8 mouse cellular contexts compared by ENCODE assay signal in the genomic region with DNA sequence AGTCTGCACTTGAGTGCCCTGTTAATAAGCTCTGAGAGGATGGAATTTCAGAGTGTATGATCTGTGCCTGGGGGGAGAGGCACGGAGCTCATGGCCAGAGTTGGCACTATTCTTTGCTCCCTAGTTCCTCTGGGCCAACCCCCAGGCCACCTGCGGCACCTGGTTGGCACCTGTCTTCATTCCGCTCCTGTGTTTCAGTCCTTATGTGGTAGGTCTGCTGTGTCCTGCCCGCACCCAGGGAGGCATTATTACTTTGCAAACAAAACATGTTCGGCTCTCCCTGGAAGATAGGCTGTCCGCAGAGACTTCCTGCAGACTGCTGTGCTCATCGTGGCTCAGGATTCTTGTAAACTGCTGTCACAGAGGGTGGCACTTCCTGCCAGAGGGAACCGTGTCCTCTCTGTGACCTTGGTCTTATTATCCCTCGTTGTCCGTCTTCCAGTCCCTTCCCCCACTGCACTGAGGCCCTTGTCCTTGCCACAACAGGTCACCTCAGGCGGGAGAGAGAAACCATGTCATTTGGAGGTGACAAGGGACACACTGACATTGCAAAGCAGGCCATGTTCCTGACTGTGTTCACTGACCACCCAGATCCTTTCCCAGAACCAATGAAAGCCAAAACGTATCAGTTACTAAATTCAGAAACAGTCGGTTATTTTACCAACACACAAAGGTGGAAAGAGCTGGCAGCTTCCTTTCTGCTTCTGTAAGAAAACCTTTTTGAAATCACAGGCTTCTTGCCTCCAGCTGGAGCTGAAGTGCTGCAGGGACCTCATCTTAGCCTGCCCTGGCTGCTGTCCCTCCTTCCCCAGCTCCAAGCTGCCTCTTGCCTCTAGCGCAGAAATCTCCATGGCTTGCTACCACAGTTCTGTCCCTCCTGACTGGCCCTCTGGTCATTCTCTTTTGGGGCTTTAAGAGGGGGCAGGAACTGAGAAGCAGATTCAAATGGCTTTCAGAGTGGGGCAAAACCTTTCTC.
DNase-seq lines count a peak whose midpoint lies in the region; ATAC-seq lines count a peak whose summit lies in the region.

No protein-coding gene starts in this region.

- WGBS in hindbrain, embryonic 11.5 days = 14% methylated on average over 14 of the region's 14 CpGs
- 18% methylated on average over 14 of the region's 14 CpGs for WGBS in liver, embryonic 13.5 days (ENCODE audit: insufficient replicate concordance)

- H3K27ac ChIP-seq in hindbrain, embryonic 11.5 days (ENCODE audit: low read depth, low read length) = peak overlapping the region; percentile 17; the same call in 1 of the 2 replicates
- peak overlapping the region; percentile 67 for H3K27ac ChIP-seq in liver, embryonic 13.5 days

- H3K4me2 ChIP-seq in hindbrain, embryonic 11.5 days (replicated peaks; ENCODE audit: low read depth, low read length) = no peak overlapping the region
- no peak overlapping the region for H3K4me2 ChIP-seq in liver, embryonic 13.5 days

- DNase-seq in heart, adult 11 months = peak; percentile 93
- no peak for DNase-seq in heart, postnatal 25 days (ENCODE audit: low spot score)
- DNase-seq in cerebellum, postnatal 14 days = peak; percentile 75 to 86
- peak; percentile 44 for DNase-seq in hindbrain, embryonic 11.5 days (ENCODE audit: low spot score)
- no peak for DNase-seq in liver, embryonic 13.5 days
- DNase-seq in naive thymus-derived CD4-positive, alpha-beta T cell, adult 2 months (ENCODE audit: low read depth) = peak; percentile 43
- no peak for DNase-seq in thymus, adult 18-20 months
- DNase-seq in spleen, postnatal 4 days (ENCODE audit: low spot score in 2 of 2) = no peak

- H3K36me3 ChIP-seq in hindbrain, embryonic 11.5 days (ENCODE audit: control insufficient read depth, insufficient read depth, low read length) = no peaks in the 10 kb centered on the region
- H3K36me3 ChIP-seq in liver, embryonic 13.5 days = no peaks in the 10 kb centered on the region

- ATAC-seq in hindbrain, embryonic 11.5 days (ENCODE audit: low FRiP score) = peak; percentile 38; the same call in 1 of the 2 replicates
- ATAC-seq in liver, embryonic 13.5 days (ENCODE audit: low read depth) = no peak

- H3K4me3 ChIP-seq in hindbrain, embryonic 11.5 days (ENCODE audit: low read depth, low read length) = no peak overlapping the region
- no peak overlapping the region for H3K4me3 ChIP-seq in liver, embryonic 13.5 days (replicated peaks)

- no peak overlapping the region for H3K9ac ChIP-seq in hindbrain, embryonic 11.5 days (ENCODE audit: low read depth, low read length)
- no peak overlapping the region for H3K9ac ChIP-seq in liver, embryonic 13.5 days

- H3K4me1 ChIP-seq in hindbrain, embryonic 11.5 days (replicated peaks; ENCODE audit: control insufficient read depth, insufficient read depth, low read length) = peaks cover 5% of the 10 kb centered on the region; the same call in 1 of the 2 replicates
- no peaks in the 10 kb centered on the region; the same call in none of the 2 replicates for H3K4me1 ChIP-seq in liver, embryonic 13.5 days (replicated peaks)

- H3K9me3 ChIP-seq in hindbrain, embryonic 11.5 days (ENCODE audit: control insufficient read depth, low read length) = no peaks in the 10 kb centered on the region
- H3K9me3 ChIP-seq in liver, embryonic 13.5 days (replicated peaks) = no peaks in the 10 kb centered on the region

- intact Hi-C loops in heart, postnatal 25 days (cut with DNase I) = no loop called here

- no peaks in the 10 kb centered on the region for H3K27me3 ChIP-seq in hindbrain, embryonic 11.5 days (ENCODE audit: control insufficient read depth, insufficient read depth, low read length)
- no peaks in the 10 kb centered on the region for H3K27me3 ChIP-seq in liver, embryonic 13.5 days

Comparison
In these comparisons a context has a peak if more than half of its experiments do, and no peak if none do; other contexts are left out.
1. DNase-seq: peak in heart, adult 11 months (single experiment), cerebellum, postnatal 14 days (2 of 2), hindbrain, embryonic 11.5 days (single experiment) and naive thymus-derived CD4-positive, alpha-beta T cell, adult 2 months (single experiment); none in heart, postnatal 25 days (single experiment), liver, embryonic 13.5 days (single experiment), thymus, adult 18-20 months (0 of 2) and spleen, postnatal 4 days (0 of 2).